10 mouse cellular contexts compared by ENCODE assay signal in the genomic region with DNA sequence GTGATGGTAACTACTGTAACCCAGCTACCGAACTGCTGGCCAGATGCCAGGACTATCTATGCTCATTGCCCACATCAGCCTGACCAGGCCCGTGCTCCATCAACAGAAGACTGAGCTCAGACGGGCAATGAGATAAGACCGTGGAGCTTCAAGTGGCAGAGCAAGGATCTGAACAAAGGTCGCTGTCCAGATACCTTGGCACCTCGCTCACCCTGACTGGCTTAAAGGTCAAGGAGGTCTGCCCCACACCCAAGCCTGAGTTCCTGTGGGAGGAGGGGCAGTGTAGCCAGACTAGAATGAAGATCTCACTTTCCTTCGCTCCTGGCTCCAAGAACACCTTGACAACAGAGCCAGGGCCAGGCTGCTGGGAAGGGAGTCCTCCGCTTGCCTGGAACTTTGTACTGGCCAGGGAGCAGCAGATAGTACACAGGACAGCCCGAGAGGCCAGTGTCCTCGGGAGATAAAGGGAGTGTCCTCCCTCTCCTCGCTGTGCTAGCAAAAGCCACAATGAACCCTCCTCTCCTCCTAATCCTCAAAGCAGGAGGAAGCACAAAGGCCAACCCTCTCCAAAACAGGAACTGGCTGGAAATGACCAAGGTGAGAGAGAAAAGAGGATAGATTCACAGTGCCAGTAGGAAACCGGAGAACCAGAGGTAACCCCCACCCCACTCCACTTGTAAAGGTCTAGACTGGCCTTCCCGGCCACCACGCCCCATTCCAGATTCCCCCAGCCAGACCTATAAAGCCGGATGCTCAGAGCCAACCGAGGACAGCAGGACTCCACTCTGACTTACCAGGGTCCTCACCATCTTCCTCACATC. TPM values are rescaled to one million over a fixed set of nuclear protein-coding genes. Genes with fewer than 3 reads are reported as not detected.
DNase-seq lines count a peak whose midpoint lies in the region; ATAC-seq and TF ChIP-seq lines count a peak whose summit lies in the region.
"Had no signal": no experiment of that assay in that cellular context is flagged by ENCODE, and none has a peak within 500 bp of the region (broad histone marks: within the 10 kb centered on the region; RNA-seq: fewer than 3 reads in every experiment).

No protein-coding gene starts in this region.

- no peaks in the 10 kb centered on the region for H3K9me3 ChIP-seq in midbrain, embryonic 10.5 days (replicated peaks)
- no peaks in the 10 kb centered on the region for H3K9me3 ChIP-seq in midbrain, embryonic 14.5 days (ENCODE audit: control insufficient read depth, low read length)
- no peaks in the 10 kb centered on the region for H3K9me3 ChIP-seq in limb, embryonic 13.5 days
- no peaks in the 10 kb centered on the region for H3K9me3 ChIP-seq in stomach, postnatal 0 days (ENCODE audit: control insufficient read depth, low read length)
- H3K9me3 ChIP-seq: hindbrain, embryonic 13.5 days had no signal

- TF ChIP-seq EP300 in stomach, postnatal 0 days (optimal IDR thresholded peaks at IDR 0.05), result no peak

- DNase-seq in midbrain, embryonic 10.5 days (ENCODE audit: low spot score), result no peak
- no peak for DNase-seq in midbrain, embryonic 14.5 days
- DNase-seq in stomach, postnatal 0 days (ENCODE audit: low spot score), result no peak
- no peak for DNase-seq in left cerebral cortex, postnatal 10 days (ENCODE audit: extremely low spot score in 1 of 2, low spot score in 2 of 2)

- WGBS in midbrain, embryonic 10.5 days, result 68% methylated on average over 16 of the region's 16 CpGs
- WGBS in midbrain, embryonic 14.5 days, result 72% methylated on average over 16 of the region's 16 CpGs
- WGBS in limb, embryonic 13.5 days, result 83% methylated on average over 16 of the region's 16 CpGs
- WGBS in stomach, postnatal 0 days, result 64% methylated on average over 16 of the region's 16 CpGs

- H3K4me2 ChIP-seq in midbrain, embryonic 14.5 days (ENCODE audit: low read length), result no peak overlapping the region
- no peak overlapping the region for H3K4me2 ChIP-seq in limb, embryonic 13.5 days (replicated peaks)
- H3K4me2 ChIP-seq in stomach, postnatal 0 days (replicated peaks; ENCODE audit: low read depth), result no peak overlapping the region
- H3K4me2 ChIP-seq: hindbrain, embryonic 13.5 days had no signal

- peak overlapping the region; percentile 42; the same call in 1 of the 2 replicates for H3K27ac ChIP-seq in midbrain, embryonic 10.5 days (replicated peaks)
- H3K27ac ChIP-seq in midbrain, embryonic 14.5 days (replicated peaks; ENCODE audit: low read depth, low read length), result no peak overlapping the region
- peak overlapping the region; percentile 43 for H3K27ac ChIP-seq in brown adipose tissue, adult 24 weeks (replicated peaks; ENCODE audit: low read depth, low read length)
- no peak overlapping the region for H3K27ac ChIP-seq in limb, embryonic 13.5 days
- H3K27ac ChIP-seq in stomach, postnatal 0 days (replicated peaks), result no peak overlapping the region
- H3K27ac ChIP-seq: hindbrain, embryonic 13.5 days had no signal

- no peak for ATAC-seq in midbrain, embryonic 14.5 days (ENCODE audit: low FRiP score, low TSS enrichment)
- ATAC-seq in limb, embryonic 13.5 days (ENCODE audit: low FRiP score, low read depth), result 0 out of 2 replicates have a peak, but pooled peaks have one; percentile 33
- ATAC-seq in stomach, postnatal 0 days (ENCODE audit: low FRiP score, low TSS enrichment), result peak; percentile 29
- no peak for ATAC-seq in CD4-positive, CD25-positive, alpha-beta regulatory T cell, adult 4 months

- H3K4me3 ChIP-seq in midbrain, embryonic 10.5 days, result no peak overlapping the region
- no peak overlapping the region for H3K4me3 ChIP-seq in midbrain, embryonic 14.5 days (replicated peaks; ENCODE audit: low read depth, low read length)
- no peak overlapping the region for H3K4me3 ChIP-seq in brown adipose tissue, adult 24 weeks (ENCODE audit: insufficient read depth, low read depth, low read length)
- no peak overlapping the region for H3K4me3 ChIP-seq in limb, embryonic 13.5 days
- no peak overlapping the region for H3K4me3 ChIP-seq in stomach, postnatal 0 days (ENCODE audit: low read depth, low read length)
- H3K4me3 ChIP-seq: hindbrain, embryonic 13.5 days had no signal

- intact Hi-C loops in left cerebral cortex, postnatal 10 days (cut with DNase I), result no loop called here

- peaks cover 46% of the 10 kb centered on the region for H3K36me3 ChIP-seq in midbrain, embryonic 10.5 days
- peaks cover 34% of the 10 kb centered on the region for H3K36me3 ChIP-seq in midbrain, embryonic 14.5 days (ENCODE audit: control insufficient read depth, insufficient read depth, low read length)
- peaks cover 49% of the 10 kb centered on the region for H3K36me3 ChIP-seq in limb, embryonic 13.5 days
- H3K36me3 ChIP-seq in stomach, postnatal 0 days (ENCODE audit: control insufficient read depth, insufficient read depth, low read length), result peaks cover 8% of the 10 kb centered on the region

- H3K4me1 ChIP-seq in midbrain, embryonic 10.5 days, result peaks cover 29% of the 10 kb centered on the region
- H3K4me1 ChIP-seq in midbrain, embryonic 14.5 days (ENCODE audit: control insufficient read depth, insufficient read depth, low read length), result peaks cover 5% of the 10 kb centered on the region
- H3K4me1 ChIP-seq in brown adipose tissue, adult 24 weeks (ENCODE audit: control insufficient read depth, insufficient read depth, insufficient read length, low read length), result peaks cover 31% of the 10 kb centered on the region
- peaks cover 11% of the 10 kb centered on the region for H3K4me1 ChIP-seq in limb, embryonic 13.5 days
- H3K4me1 ChIP-seq in stomach, postnatal 0 days (replicated peaks; ENCODE audit: control insufficient read depth, insufficient read depth), result no peaks in the 10 kb centered on the region

- no peak overlapping the region for H3K9ac ChIP-seq in midbrain, embryonic 14.5 days (replicated peaks; ENCODE audit: low read length)
- no peak overlapping the region for H3K9ac ChIP-seq in limb, embryonic 13.5 days
- no peak overlapping the region for H3K9ac ChIP-seq in stomach, postnatal 0 days (ENCODE audit: low read length)
- H3K9ac ChIP-seq: hindbrain, embryonic 13.5 days had no signal

- no peaks in the 10 kb centered on the region for H3K27me3 ChIP-seq in midbrain, embryonic 10.5 days (ENCODE audit: low read depth, poor library complexity, severe bottlenecking)
- H3K27me3 ChIP-seq in midbrain, embryonic 14.5 days (ENCODE audit: control insufficient read depth, insufficient read depth, low read length), result no peaks in the 10 kb centered on the region
- no peaks in the 10 kb centered on the region for H3K27me3 ChIP-seq in limb, embryonic 13.5 days
- no peaks in the 10 kb centered on the region for H3K27me3 ChIP-seq in stomach, postnatal 0 days (ENCODE audit: control insufficient read depth, insufficient read depth, low read length)
- H3K27me3 ChIP-seq: hindbrain, embryonic 13.5 days had no signal

- TF ChIP-seq CTCF in stomach, postnatal 0 days (IDR thresholded peaks at IDR 0.05; ENCODE audit: low read depth), result no peak

RNA-seq across cellular contexts. Expression of a gene that starts 6.7 kb away (rescaled TPM):
- polyA plus RNA-seq in midbrain, embryonic 10.5 days (2016; fragmentation: Nextera tagmentation; extraction: Ambion mirVana), result 65.8 and 81.0 TPM in 2 replicates
- 17.1 and 53.4 TPM in 2 replicates for polyA plus RNA-seq in midbrain, embryonic 14.5 days (2014; fragmentation: Nextera tagmentation; extraction: Ambion mirVana)
- 276 and 329 TPM in 2 replicates for polyA plus RNA-seq in brown adipose tissue, adult 24 weeks (2012; ENCODE audit: insufficient read depth, insufficient read length, missing spikeins)
- 82.8 and 83.6 TPM in 2 replicates for polyA plus RNA-seq in limb, embryonic 13.5 days (2015; fragmentation: Nextera tagmentation; extraction: Ambion mirVana)
- polyA plus RNA-seq in stomach, postnatal 0 days (2015; fragmentation: Nextera tagmentation; extraction: Ambion mirVana), result 31.1 TPM in 2 replicates
- total RNA-seq in left cerebral cortex, postnatal 10 days (2021), result 10 to 100 TPM; 44.1 to 49.6 TPM
- polyA plus RNA-seq in CD4-positive, CD25-positive, alpha-beta regulatory T cell, adult 4 months (2017; shearing (Covaris generic)), result 10 to 100 TPM; 25.9 to 53.6 TPM

RNA-seq across cellular contexts. Expression of a gene that starts 17.6 kb away (rescaled TPM):
- polyA plus RNA-seq in midbrain, embryonic 10.5 days (2016; fragmentation: Nextera tagmentation; extraction: Ambion mirVana), result not detected in 2 replicates
- not detected in 2 replicates for polyA plus RNA-seq in midbrain, embryonic 14.5 days (2014; fragmentation: Nextera tagmentation; extraction: Ambion mirVana)
- not detected in 2 replicates for polyA plus RNA-seq in brown adipose tissue, adult 24 weeks (2012; ENCODE audit: insufficient read depth, insufficient read length, missing spikeins)
- polyA plus RNA-seq in limb, embryonic 13.5 days (2015; fragmentation: Nextera tagmentation; extraction: Ambion mirVana), result not detected in 2 replicates
- not detected in 2 replicates for polyA plus RNA-seq in stomach, postnatal 0 days (2015; fragmentation: Nextera tagmentation; extraction: Ambion mirVana)
- total RNA-seq in left cerebral cortex, postnatal 10 days (2021), result not detected
- polyA plus RNA-seq in CD4-positive, CD25-positive, alpha-beta regulatory T cell, adult 4 months (2017; shearing (Covaris generic)), result not detected
- total RNA-seq: midbrain, postnatal 0 days had no signal
- polyA plus RNA-seq: hindbrain, embryonic 13.5 days; midbrain, postnatal 0 days; testis, adult 2 months had no signal

RNA-seq across cellular contexts. Expression of a gene that starts 29.6 kb away (rescaled TPM):
- polyA plus RNA-seq in midbrain, embryonic 10.5 days (2016; fragmentation: Nextera tagmentation; extraction: Ambion mirVana), result 0.11 and 0.32 TPM in 2 replicates
- polyA plus RNA-seq in midbrain, embryonic 14.5 days (2014; fragmentation: Nextera tagmentation; extraction: Ambion mirVana), result not detected in 2 replicates
- polyA plus RNA-seq in brown adipose tissue, adult 24 weeks (2012; ENCODE audit: insufficient read depth, insufficient read length, missing spikeins), result 2.2 and 2.3 TPM in 2 replicates
- polyA plus RNA-seq in limb, embryonic 13.5 days (2015; fragmentation: Nextera tagmentation; extraction: Ambion mirVana), result 0.11 and 0.31 TPM in 2 replicates
- polyA plus RNA-seq in stomach, postnatal 0 days (2015; fragmentation: Nextera tagmentation; extraction: Ambion mirVana), result 0.10 and 0.16 TPM in 2 replicates
- not detected for total RNA-seq in left cerebral cortex, postnatal 10 days (2021)
- polyA plus RNA-seq in CD4-positive, CD25-positive, alpha-beta regulatory T cell, adult 4 months (2017; shearing (Covaris generic)), result 1 to 10 TPM; 5.0 to 6.0 TPM
- total RNA-seq: midbrain, postnatal 0 days had no signal
- polyA plus RNA-seq: hindbrain, embryonic 13.5 days had no signal

RNA-seq across cellular contexts. Expression of a gene that starts 34.7 kb away (rescaled TPM):
- 0.02 and 0.06 TPM in 2 replicates for polyA plus RNA-seq in midbrain, embryonic 10.5 days (2016; fragmentation: Nextera tagmentation; extraction: Ambion mirVana)
- polyA plus RNA-seq in midbrain, embryonic 14.5 days (2014; fragmentation: Nextera tagmentation; extraction: Ambion mirVana), result 0.05 TPM in 1 of 2 replicates, not detected in the other
- polyA plus RNA-seq in brown adipose tissue, adult 24 weeks (2012; ENCODE audit: insufficient read depth, insufficient read length, missing spikeins), result not detected in 2 replicates
- polyA plus RNA-seq in limb, embryonic 13.5 days (2015; fragmentation: Nextera tagmentation; extraction: Ambion mirVana), result 0.49 and 0.52 TPM in 2 replicates
- 0.15 and 0.19 TPM in 2 replicates for polyA plus RNA-seq in stomach, postnatal 0 days (2015; fragmentation: Nextera tagmentation; extraction: Ambion mirVana)
- under 1 TPM; 0.34 TPM for total RNA-seq in left cerebral cortex, postnatal 10 days (2021)
- polyA plus RNA-seq in CD4-positive, CD25-positive, alpha-beta regulatory T cell, adult 4 months (2017; shearing (Covaris generic)), result 10 to 100 TPM; 77.0 to 98.7 TPM

RNA-seq across cellular contexts. Expression of a gene that starts 45.0 kb away (rescaled TPM):
- polyA plus RNA-seq in midbrain, embryonic 10.5 days (2016; fragmentation: Nextera tagmentation; extraction: Ambion mirVana), result 1.4 and 2.1 TPM in 2 replicates
- 0.71 and 1.4 TPM in 2 replicates for polyA plus RNA-seq in midbrain, embryonic 14.5 days (2014; fragmentation: Nextera tagmentation; extraction: Ambion mirVana)
- polyA plus RNA-seq in brown adipose tissue, adult 24 weeks (2012; ENCODE audit: insufficient read depth, insufficient read length, missing spikeins), result 5.2 and 8.8 TPM in 2 replicates
- 1.2 and 1.4 TPM in 2 replicates for polyA plus RNA-seq in limb, embryonic 13.5 days (2015; fragmentation: Nextera tagmentation; extraction: Ambion mirVana)
- 0.81 and 0.82 TPM in 2 replicates for polyA plus RNA-seq in stomach, postnatal 0 days (2015; fragmentation: Nextera tagmentation; extraction: Ambion mirVana)
- 10 to 100 TPM; 12.6 to 16.8 TPM for total RNA-seq in left cerebral cortex, postnatal 10 days (2021)
- 1 to 10 TPM; 1.0 to 9.6 TPM for polyA plus RNA-seq in CD4-positive, CD25-positive, alpha-beta regulatory T cell, adult 4 months (2017; shearing (Covaris generic))
- total RNA-seq: midbrain, postnatal 0 days had no signal

Comparison
In these comparisons a context has a peak if more than half of its experiments do, and no peak if none do; other contexts are left out.
1. H3K27ac ChIP-seq: peak in midbrain, embryonic 10.5 days (single experiment) and brown adipose tissue, adult 24 weeks (single experiment); none in midbrain, embryonic 14.5 days (single experiment), limb, embryonic 13.5 days (single experiment) and stomach, postnatal 0 days (single experiment).
2. ATAC-seq: peak in limb, embryonic 13.5 days (single experiment) and stomach, postnatal 0 days (single experiment); none in midbrain, embryonic 14.5 days (single experiment) and CD4-positive, CD25-positive, alpha-beta regulatory T cell, adult 4 months (single experiment).